Mouse (Mus musculus) layer of hippocampus, postnatal 14 days (tissue): ENCODE data around the gene Oxct2a. TPM values are rescaled to one million over a fixed set of nuclear protein-coding genes. Genes with fewer than 3 reads are reported as not detected.

Source experiments
- DNase-seq, 2 experiments: peaks; one replicate each; pipeline ENCODE4 v3.0.0; 2021 to 2022; ENCODE audit warnings: low spot score in 2 of 2, mixed read lengths in 1 of 2
- total RNA-seq, 2 experiments: library from RNA; stranded (reverse); gene quantifications; 2 replicates each; pipeline ENCODE4 v1.2.3; 2021

Gene Oxct2a
- total RNA-seq, 2 experiments from 2014 or later: 0.18 TPM; not detected in 1

- no peak for DNase-seq
Observed at GRCm38 (mm10) chr4:123280117-123280516, 43.3 kb downstream of the Oxct2a start.

Other genes with a start within 250 kb of the Oxct2a start
- gene Bmp8b, start 218.5 kb downstream of the Oxct2a start, total RNA-seq: under 1 TPM; 0.62 to 0.86 TPM
- under 1 TPM; 0.30 to 0.38 TPM for gene Oxct2b, start 207.4 kb downstream of the Oxct2a start, total RNA-seq
- gene Ppie, start 183.7 kb downstream of the Oxct2a start, total RNA-seq: 10 to 100 TPM; 17.5 to 21.5 TPM
- gene Hpcal4, start 140.4 kb downstream of the Oxct2a start, total RNA-seq: 100 to 1,000 TPM; 331 to 338 TPM
- gene Nt5c1a, start 122.1 kb downstream of the Oxct2a start, total RNA-seq: 1 to 10 TPM; 9.3 to 9.8 TPM
- gene Heyl, start 90.1 kb downstream of the Oxct2a start, total RNA-seq: 1 to 10 TPM; 6.7 to 7.7 TPM
- gene Pabpc4, start 61.3 kb downstream of the Oxct2a start, total RNA-seq: 10 to 100 TPM; 39.4 to 45.7 TPM
- gene Bmp8a, start 19.6 kb upstream of the Oxct2a start, total RNA-seq: not detected